Mouse (Mus musculus): ENCODE measurements around the gene P4ha2. TPM values are rescaled to one million over a fixed set of nuclear protein-coding genes. Genes with fewer than 3 reads are reported as not detected.

The P4ha2 gene
- total RNA-seq, 2 experiments from 2014 or later = 21.1 to 22.4 TPM

GRCm38 (mm10) chr11:54067996-54068519 lies 31.8 kb upstream of the P4ha2 start:
- DNase-seq (ENCODE audit: low spot score in 2 of 2) = no peak

- no peak for DNase-seq (ENCODE audit: low spot score in 2 of 2)
Observed at GRCm38 (mm10) chr11:54068520-54069371, 31.1 kb upstream of the P4ha2 start, which contains the start of gene Pdlim4. Gene Pdlim4 (minus strand): TSS chr11:54069014.

- no peak for DNase-seq (ENCODE audit: low spot score in 2 of 2)
Observed at GRCm38 (mm10) chr11:54071726-54072445, 28.0 kb upstream of the P4ha2 start.

- DNase-seq (ENCODE audit: low spot score in 2 of 2) = no peak
Observed at GRCm38 (mm10) chr11:54073291-54073690, 26.6 kb upstream of the P4ha2 start.

- DNase-seq (ENCODE audit: low spot score in 2 of 2) = no peak
Observed at GRCm38 (mm10) chr11:54075353-54075752, 24.5 kb upstream of the P4ha2 start.

GRCm38 (mm10) chr11:54076101-54076500 lies 23.8 kb upstream of the P4ha2 start:
- DNase-seq (ENCODE audit: low spot score in 2 of 2) = peak in 1 of 2 experiments; percentile 63

GRCm38 (mm10) chr11:54080435-54080834 lies 19.5 kb upstream of the P4ha2 start:
- no peak for DNase-seq (ENCODE audit: low spot score in 2 of 2)

GRCm38 (mm10) chr11:54082725-54083124 lies 17.2 kb upstream of the P4ha2 start:
- no peak for DNase-seq (ENCODE audit: low spot score in 2 of 2)

GRCm38 (mm10) chr11:54084976-54085375 lies 14.9 kb upstream of the P4ha2 start:
- DNase-seq (ENCODE audit: low spot score in 2 of 2) = no peak

GRCm38 (mm10) chr11:54085816-54086215 lies 14.1 kb upstream of the P4ha2 start:
- DNase-seq (ENCODE audit: low spot score in 2 of 2) = no peak

GRCm38 (mm10) chr11:54088253-54088946 lies 11.5 kb upstream of the P4ha2 start:
- no peak for DNase-seq (ENCODE audit: low spot score in 2 of 2)

- peak; percentile 79 to 80 for DNase-seq (ENCODE audit: low spot score in 2 of 2)
Observed at GRCm38 (mm10) chr11:54088947-54089317, 11.0 kb upstream of the P4ha2 start.

GRCm38 (mm10) chr11:54090091-54090879 lies 9.6 kb upstream of the P4ha2 start:
- no peak for DNase-seq (ENCODE audit: low spot score in 2 of 2)

- no peak for DNase-seq (ENCODE audit: low spot score in 2 of 2)
Observed at GRCm38 (mm10) chr11:54091726-54092125, 8.2 kb upstream of the P4ha2 start.

- no peak for DNase-seq (ENCODE audit: low spot score in 2 of 2)
Observed at GRCm38 (mm10) chr11:54092188-54092587, 7.7 kb upstream of the P4ha2 start.

- no peak for DNase-seq (ENCODE audit: low spot score in 2 of 2)
Observed at GRCm38 (mm10) chr11:54093000-54093399, 6.9 kb upstream of the P4ha2 start.

- no peak for DNase-seq (ENCODE audit: low spot score in 2 of 2)
Observed at GRCm38 (mm10) chr11:54100692-54101591, 1.0 kb downstream of the P4ha2 start.

GRCm38 (mm10) chr11:54101701-54102100 lies 1.8 kb downstream of the P4ha2 start:
- no peak for DNase-seq (ENCODE audit: low spot score in 2 of 2)

- DNase-seq (ENCODE audit: low spot score in 2 of 2) = no peak
Observed at GRCm38 (mm10) chr11:54102706-54103449, 3.0 kb downstream of the P4ha2 start.

Measured in layer of hippocampus, postnatal 14 days (tissue).